Mouse (Mus musculus): Measurements from ENCODE around the gene Ptprh.
"Not testable (repeated sequence)": the region's sequence is repeated elsewhere in the genome, so short reads cannot be mapped to it uniquely, and the experiment has no call there.

Gene Ptprh

GRCm38 (mm10) chr7:4608002-4608401 is 4.2 kb upstream of the Ptprh start:
- in situ Hi-C loops (cut with MboI, MseI), result loop anchor here (5.0 kb wide), 1 partner anchor 36 kb away; no protein-coding TSS in a partner anchor

- in situ Hi-C loops (cut with MboI, MseI), result no loop called here
These were observed 872 bp downstream of the Ptprh start for GRCm38 (mm10) chr7:4602969-4603368.

- in situ Hi-C loops (cut with MboI, MseI), result not testable (repeated sequence)
These were observed 6.8 kb downstream of the Ptprh start for GRCm38 (mm10) chr7:4597046-4597445.

GRCm38 (mm10) chr7:4581481-4581880 is 22.4 kb downstream of the Ptprh start:
- in situ Hi-C loops (cut with MboI, MseI), result not testable (repeated sequence)

- in situ Hi-C loops (cut with MboI, MseI), result loop anchor here (5.0 kb wide), 1 partner anchor 35 kb away; no protein-coding TSS in a partner anchor
These were observed 31.5 kb downstream of the Ptprh start for GRCm38 (mm10) chr7:4572361-4572760.

- in situ Hi-C loops (cut with MboI, MseI), result no loop called here
These were observed 41.2 kb downstream of the Ptprh start for GRCm38 (mm10) chr7:4562660-4563059.

GRCm38 (mm10) chr7:4557167-4557560 is 46.7 kb downstream of the Ptprh start:
- in situ Hi-C loops (cut with MboI, MseI), result no loop called here

- in situ Hi-C loops (cut with MboI, MseI), result no loop called here
These were observed 47.3 kb downstream of the Ptprh start for GRCm38 (mm10) chr7:4556256-4557166.

- in situ Hi-C loops (cut with MboI, MseI), result no loop called here
These were observed 56.6 kb downstream of the Ptprh start, which contains the start of gene Syt5 for GRCm38 (mm10) chr7:4547221-4547641. Gene Syt5, minus strand, starts transcription at chr7:4547541.

- in situ Hi-C loops (cut with MboI, MseI), result no loop called here
These were observed 57.2 kb downstream of the Ptprh start for GRCm38 (mm10) chr7:4546591-4547131.

GRCm38 (mm10) chr7:4546050-4546449 is 57.8 kb downstream of the Ptprh start:
- in situ Hi-C loops (cut with MboI, MseI), result no loop called here

- in situ Hi-C loops (cut with MboI, MseI), result no loop called here
These were observed 61.8 kb downstream of the Ptprh start for GRCm38 (mm10) chr7:4542013-4542412.

- in situ Hi-C loops (cut with MboI, MseI), result no loop called here
These were observed 62.5 kb downstream of the Ptprh start for GRCm38 (mm10) chr7:4541344-4541743.

- in situ Hi-C loops (cut with MboI, MseI), result no loop called here
These were observed 64.8 kb downstream of the Ptprh start for GRCm38 (mm10) chr7:4539019-4539418.

- in situ Hi-C loops (cut with MboI, MseI), result no loop called here
These were observed 66.7 kb downstream of the Ptprh start for GRCm38 (mm10) chr7:4537181-4537580.

- in situ Hi-C loops (cut with MboI, MseI), result no loop called here
These were observed 67.5 kb downstream of the Ptprh start for GRCm38 (mm10) chr7:4536369-4536768.

- in situ Hi-C loops (cut with MboI, MseI), result no loop called here
These were observed 71.7 kb downstream of the Ptprh start, which contains the start of gene Dnaaf3 for GRCm38 (mm10) chr7:4532005-4532729. Gene Dnaaf3, minus strand, starts transcription at chr7:4532453.

GRCm38 (mm10) chr7:4530166-4530565 is 73.7 kb downstream of the Ptprh start:
- in situ Hi-C loops (cut with MboI, MseI), result not testable (repeated sequence)

- in situ Hi-C loops (cut with MboI, MseI), result loop anchor here (10.0 kb wide), 1 partner anchor 382 kb away; no protein-coding TSS in a partner anchor
These were observed 76.5 kb downstream of the Ptprh start for GRCm38 (mm10) chr7:4527302-4527689.

- in situ Hi-C loops (cut with MboI, MseI), result loop anchor here (10.0 kb wide), 1 partner anchor 382 kb away; no protein-coding TSS in a partner anchor
These were observed 77.2 kb downstream of the Ptprh start for GRCm38 (mm10) chr7:4526341-4527301.
